Mouse (Mus musculus) thymus, adult 2 months (tissue): ENCODE results near the gene Prex1. TPM values are rescaled to one million over a fixed set of nuclear protein-coding genes. Genes with fewer than 3 reads are reported as not detected.

Source experiments
- DNase-seq: peaks from one replicate; pipeline ENCODE4 v3.0.0; 2021
- H3K27ac ChIP-seq: fragments of 200-500 bp; 2 replicates; pipeline ENCODE4 v1.5.1; 2012; ENCODE audit warnings: low read length, control low read depth; ENCODE audit not compliant: control insufficient read depth, insufficient read depth
- H3K27me3 ChIP-seq: fragments of 200-500 bp; 2 replicates; pipeline ENCODE4 v1.6.1; 2012; ENCODE audit warnings: mild to moderate bottlenecking, low read length, moderate library complexity, mixed read lengths; ENCODE audit not compliant: control insufficient read depth, insufficient read depth
- H3K36me3 ChIP-seq: fragments of 200-500 bp; 2 replicates; pipeline ENCODE4 v1.6.1; 2012; ENCODE audit warnings: mild to moderate bottlenecking, low read length, moderate library complexity; ENCODE audit not compliant: control insufficient read depth, insufficient read depth
- H3K4me1 ChIP-seq: fragments of 200-500 bp; replicated peaks from 2 replicates; pipeline ENCODE4 v1.6.1; 2012; ENCODE audit warnings: low read length; ENCODE audit not compliant: control insufficient read depth, insufficient read depth
- H3K4me3 ChIP-seq: fragments of 200-500 bp; 2 replicates; pipeline ENCODE4 v1.5.1; 2012; ENCODE audit warnings: mild to moderate bottlenecking, low read length, control low read depth, moderate library complexity; ENCODE audit not compliant: control insufficient read depth, insufficient read depth
- CTCF ChIP-seq: fragments of 200-500 bp; IDR thresholded peaks from 2 replicates; pipeline ENCODE4 v1.5.1; 2012; ENCODE audit warnings: mild to moderate bottlenecking, control low read depth, low read length, moderate library complexity, borderline replicate concordance; ENCODE audit not compliant: control insufficient read depth, poor library complexity, insufficient read depth; ENCODE audit errors: extremely low read depth
- POLR2A ChIP-seq: fragments of 200-500 bp; IDR thresholded peaks from 2 replicates; pipeline ENCODE4 v1.6.1; 2012; ENCODE audit warnings: mild to moderate bottlenecking, low read length, control low read depth, moderate library complexity; ENCODE audit not compliant: control insufficient read depth, poor library complexity, insufficient read depth; ENCODE audit errors: extremely low read depth
- WGBS: fragments of 180-500 bp; shearing (Covaris S2); methylation state at CpG from one replicate; pipeline ENCODE4 v1.1.7; 2018; 5-methylcytosine and 5-hydroxymethylcytosine counted together
- polyA plus RNA-seq: library from polyadenylated mRNA; depleted of rRNA; stranded (reverse); fragments of >200 nt; gene quantifications from 2 replicates; pipeline ENCODE4 v1.2.3, GENCODE M21; 2012

Gene Prex1
- polyA plus RNA-seq, 1 experiment = 264 TPM

DNA sequence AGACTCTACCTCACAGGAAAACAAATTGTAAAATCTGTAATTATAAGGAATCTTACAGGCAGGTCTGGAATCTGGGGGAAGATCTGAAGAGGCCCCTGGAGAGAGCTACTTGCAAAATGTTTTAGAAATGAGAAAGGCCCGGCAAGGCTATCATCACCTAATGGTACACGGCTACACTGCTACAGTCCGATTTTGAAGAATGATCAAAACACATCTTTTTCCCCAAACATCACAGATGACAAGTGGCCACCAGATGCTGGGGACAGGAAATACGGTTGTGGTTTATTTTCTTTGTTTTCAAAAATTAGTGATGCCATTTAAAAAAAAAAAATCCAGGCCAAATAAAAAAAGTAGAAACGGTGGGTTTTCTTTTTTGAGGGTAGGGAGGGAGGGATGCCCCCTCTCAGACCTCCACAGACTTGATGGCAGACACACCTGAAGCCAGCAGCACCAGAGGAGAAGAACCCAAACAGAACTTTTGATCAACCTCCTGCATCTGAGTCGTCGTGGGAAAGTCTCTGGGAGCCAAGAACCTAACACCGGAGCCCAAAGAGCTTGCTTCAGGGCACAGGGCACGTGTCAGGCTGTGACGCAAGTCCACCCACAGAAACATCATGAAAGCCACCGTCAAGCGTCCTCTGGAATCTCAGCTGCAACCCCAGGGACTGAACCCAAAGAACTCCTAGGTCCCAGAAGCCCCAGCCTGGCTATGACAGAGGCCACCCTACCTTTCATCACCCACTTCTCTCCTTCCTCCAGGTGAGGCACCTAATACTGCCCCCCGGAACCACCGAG, 41.3 kb downstream of the Prex1 start:
- H3K4me3 ChIP-seq = no peak overlapping the region
- peaks cover 88% of the 10 kb centered on the region for H3K4me1 ChIP-seq
- TF ChIP-seq POLR2A = no peak
- TF ChIP-seq CTCF = no peak
- H3K36me3 ChIP-seq = no peaks in the 10 kb centered on the region
- peak overlapping the region; percentile 87 for H3K27ac ChIP-seq
- no peak for DNase-seq
- H3K27me3 ChIP-seq = no peaks in the 10 kb centered on the region
- 45% methylated on average over 14 of the region's 14 CpGs for WGBS

DNA sequence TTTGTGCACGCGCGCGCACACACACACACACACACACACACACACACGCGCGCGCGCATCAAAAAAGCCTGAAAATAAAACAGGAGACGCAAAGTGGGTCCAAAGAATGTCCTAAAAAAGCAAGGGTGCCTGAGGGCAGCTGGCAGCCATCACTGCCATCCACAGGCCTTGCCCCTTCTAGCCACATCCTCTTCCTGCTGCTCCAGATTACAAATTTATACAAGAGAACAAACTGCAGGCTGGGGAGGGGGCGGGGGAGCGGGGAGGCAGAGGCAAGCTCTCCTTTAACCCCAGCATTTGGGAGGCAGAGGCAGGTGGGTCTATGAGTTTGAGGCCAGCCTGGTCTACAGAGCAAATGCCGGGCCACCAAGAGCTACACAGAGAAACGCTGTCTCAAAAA, 42.0 kb downstream of the Prex1 start:
- H3K36me3 ChIP-seq = no peaks in the 10 kb centered on the region
- no peak overlapping the region for H3K4me3 ChIP-seq
- H3K27me3 ChIP-seq = no peaks in the 10 kb centered on the region
- DNase-seq = peak; percentile 59
- H3K27ac ChIP-seq = peak overlapping the region; percentile 87
- WGBS = 26% methylated on average over 14 of the region's 14 CpGs
- peaks cover 89% of the 10 kb centered on the region for H3K4me1 ChIP-seq
- no peak for TF ChIP-seq CTCF
- TF ChIP-seq POLR2A = no peak

DNA sequence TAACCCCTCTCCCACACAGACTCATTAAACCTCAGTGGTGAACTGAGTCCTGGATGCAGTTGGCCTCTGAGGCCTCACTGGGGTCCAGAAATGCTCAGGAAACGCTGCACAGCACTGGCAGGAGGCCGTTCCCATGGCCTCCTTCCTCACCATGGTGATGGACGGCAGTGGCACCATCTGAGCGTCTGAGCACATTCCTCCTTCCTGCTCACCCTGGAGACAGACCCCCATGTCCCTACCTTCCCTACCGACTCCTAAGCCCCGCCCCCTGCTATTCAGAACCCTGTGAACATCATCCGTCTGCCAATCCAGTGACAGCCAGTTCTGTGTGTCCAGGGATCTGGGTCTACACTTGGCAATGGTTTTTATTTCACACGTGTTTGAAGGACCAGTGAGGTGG, 42.6 kb downstream of the Prex1 start:
- no peak for TF ChIP-seq CTCF
- TF ChIP-seq POLR2A = no peak
- Histone ChIP-seq H3K4me1 (peaks cover 89% of the 10 kb centered on the region), H3K27ac (peak overlapping the region; percentile 87), H3K27me3 (no peaks in the 10 kb centered on the region), H3K4me3 (no peak overlapping the region), H3K36me3 (no peaks in the 10 kb centered on the region)
- 48% methylated on average over 8 of the region's 8 CpGs for WGBS
- DNase-seq = no peak

DNA sequence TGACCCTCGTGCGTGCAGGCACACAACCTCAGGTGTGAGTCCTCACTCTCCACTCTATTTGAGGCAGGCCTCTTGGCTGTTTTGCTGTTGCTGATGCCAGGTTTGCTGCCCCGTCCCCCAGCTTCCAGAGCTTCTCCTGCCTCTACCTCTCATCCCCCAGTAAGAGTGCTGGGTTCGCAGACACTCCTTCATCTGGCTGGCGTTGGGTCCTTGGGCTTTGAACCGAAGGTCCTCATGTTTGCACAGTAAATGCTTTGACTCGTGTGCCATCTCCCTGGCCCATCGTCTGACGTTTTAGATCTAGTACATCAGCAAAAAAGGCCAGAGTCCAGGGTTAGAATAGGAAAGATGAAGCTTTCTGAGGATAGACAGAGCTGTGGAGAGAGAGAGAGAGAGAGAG, 43.7 kb downstream of the Prex1 start:
- Histone ChIP-seq H3K27ac (no peak overlapping the region), H3K4me3 (no peak overlapping the region), H3K27me3 (no peaks in the 10 kb centered on the region), H3K36me3 (no peaks in the 10 kb centered on the region), H3K4me1 (peaks cover 87% of the 10 kb centered on the region)
- TF ChIP-seq CTCF (no peak), POLR2A (no peak)
- 82% methylated on average over 9 of the region's 9 CpGs for WGBS
- DNase-seq = no peak

DNA sequence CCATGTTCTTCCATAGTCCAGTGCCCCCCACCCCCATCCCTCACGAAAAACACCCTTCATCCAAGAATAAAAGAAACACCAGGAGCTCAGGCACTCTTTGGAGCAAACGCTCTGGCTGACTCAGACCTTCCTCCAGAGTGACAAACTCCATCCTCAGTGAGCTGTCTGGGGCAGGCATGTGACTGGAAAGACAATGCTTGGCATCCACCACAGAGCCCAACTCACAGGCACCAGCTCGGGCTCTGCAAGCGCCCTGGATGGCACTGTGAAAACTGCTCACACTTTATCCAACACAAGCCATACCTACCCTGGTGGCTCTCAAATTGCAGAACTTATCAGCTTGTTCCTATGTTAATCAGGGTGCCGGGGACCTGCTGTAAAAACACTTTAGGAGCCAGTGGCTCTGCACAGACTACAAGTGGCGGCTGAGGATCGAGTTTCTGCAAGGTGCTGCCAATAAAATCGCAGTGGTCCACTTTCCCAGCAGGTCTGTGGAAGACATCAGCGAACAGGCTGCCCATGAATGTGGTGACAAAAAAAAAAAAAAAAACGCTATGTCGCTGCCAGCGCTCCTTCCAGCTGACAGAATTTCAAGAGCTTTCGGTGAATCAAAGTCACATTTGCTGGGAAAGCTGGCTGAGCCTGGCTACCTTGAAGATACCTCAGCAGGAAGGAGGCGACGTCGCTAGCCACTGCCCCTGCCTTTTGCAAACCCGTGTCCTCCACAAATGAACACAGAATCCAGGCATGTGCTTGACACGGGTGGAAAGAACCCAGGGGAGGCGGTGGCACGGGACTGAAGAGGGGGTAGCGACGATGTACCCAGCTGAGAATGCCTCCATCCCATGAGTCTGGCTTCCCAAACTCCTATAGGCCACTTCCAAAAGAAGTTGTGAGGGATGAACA, 45.6 kb downstream of the Prex1 start:
- Histone ChIP-seq H3K4me3 (no peak overlapping the region), H3K4me1 (peaks cover 92% of the 10 kb centered on the region)
- no peak for DNase-seq

DNA sequence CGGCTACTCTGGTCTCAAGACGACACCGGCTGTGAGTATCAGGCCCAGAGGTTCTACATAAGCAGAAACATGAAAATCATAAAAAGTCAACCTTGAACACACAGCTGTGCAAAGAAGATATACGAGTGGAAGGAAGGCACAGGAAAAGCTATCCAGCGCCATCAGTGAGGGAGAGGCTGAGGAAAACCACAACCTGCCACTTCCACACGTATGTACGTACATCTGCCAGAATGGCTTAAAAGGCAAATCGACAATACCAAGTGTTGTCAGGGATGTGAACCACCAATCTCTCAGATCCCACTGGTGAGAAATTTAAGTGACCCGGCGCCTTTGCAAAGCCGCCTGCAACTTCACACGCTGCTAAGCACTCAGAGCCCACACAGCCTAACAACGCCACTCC, 47.5 kb downstream of the Prex1 start:
- Histone ChIP-seq H3K36me3 (no peaks in the 10 kb centered on the region), H3K4me3 (no peak overlapping the region), H3K27ac (0 out of 2 replicates have a peak overlapping the region, but pooled peaks have one; percentile 17), H3K4me1 (peaks cover 93% of the 10 kb centered on the region), H3K27me3 (no peaks in the 10 kb centered on the region)
- TF ChIP-seq POLR2A (no peak), CTCF (no peak)
- 42% methylated on average over 13 of the region's 13 CpGs for WGBS
- no peak for DNase-seq

More for the DNA sequence above, 45.6 kb downstream of the Prex1 start:
- 81% methylated on average over 22 of the region's 22 CpGs for WGBS
- no peak overlapping the region for H3K27ac ChIP-seq
- no peaks in the 10 kb centered on the region for H3K36me3 ChIP-seq
- TF ChIP-seq POLR2A (no peak), CTCF (no peak)
- no peaks in the 10 kb centered on the region for H3K27me3 ChIP-seq
